Mouse (Mus musculus): ENCODE results near the gene Sympk. TPM values are rescaled to one million over a fixed set of nuclear protein-coding genes. Genes with fewer than 3 reads are reported as not detected.

The Sympk gene
- total and polyA plus RNA-seq, 3 experiments, result 122 to 226 TPM; not detected in 1

- TF ChIP-seq NELFE (IDR thresholded peaks at IDR 0.05; ENCODE audit: low read depth, low read length), result peak; percentile 78
Measured at GRCm38 (mm10) chr7:18990601-18991295, 33.4 kb upstream of the Sympk start, which contains the start of gene Mypop (continued).

- DNase-seq (ENCODE audit: low read depth, low spot score), result no peak
- Histone ChIP-seq H3K9me3 (replicated peaks; ENCODE audit: insufficient read depth, low read length) (no peaks in the 10 kb centered on the region), H3K36me3 (ENCODE audit: control insufficient read depth in 1 of 2, insufficient read depth in 2 of 2, low read length in 2 of 2) (peaks cover 0 to 7% of the 10 kb centered on the region in 2 experiments; a peak in 2 of 4 replicates), H3K27me3 (ENCODE audit: control insufficient read depth in 1 of 2, insufficient read depth in 2 of 2, low read length in 2 of 2) (no peaks in the 10 kb centered on the region), H3K4me1 (ENCODE audit: control insufficient read depth in 1 of 2, insufficient read depth in 2 of 2, low read length in 2 of 2) (peaks cover 2 to 17% of the 10 kb centered on the region in 2 experiments; a peak in 3 of 4 replicates), H3K79me2 (ENCODE audit: control insufficient read depth, insufficient read depth, low read length, poor library complexity) (no peaks in the 10 kb centered on the region), H3K4me3 (ENCODE audit: control insufficient read depth in 1 of 2, insufficient read depth in 1 of 2, low read depth in 2 of 2, low read length in 2 of 2) (peak overlapping the region; percentile 43 to 45; a peak in 3 of 4 replicates), H3K9ac (ENCODE audit: control insufficient read depth, low read depth, low read length, poor library complexity, severe bottlenecking) (peak overlapping the region; percentile 53; the same call in 1 of the 2 replicates), H3K27ac (ENCODE audit: control insufficient read depth, low read depth, low read length) (no peak overlapping the region)
- TF ChIP-seq MAZ (IDR thresholded peaks at IDR 0.05; ENCODE audit: low read depth, low read length), result no peak
- no peak for TF ChIP-seq SMC3 (IDR thresholded peaks at IDR 0.05; ENCODE audit: low read depth, low read length)
- no peak for TF ChIP-seq ZKSCAN1 (IDR thresholded peaks at IDR 0.05; ENCODE audit: low read depth, low read length)
- TF ChIP-seq POLR2A (IDR thresholded peaks at IDR 0.05; ENCODE audit: control insufficient read depth in 1 of 2, insufficient read depth in 1 of 2, low read depth in 1 of 2, low read length in 2 of 2, poor library complexity in 1 of 2), result no peak; a peak in 1 of 4 replicates
- TF ChIP-seq CHD1 (IDR thresholded peaks at IDR 0.05; ENCODE audit: low read depth, low read length), result no peak
- no peak for TF ChIP-seq CHD2 (IDR thresholded peaks at IDR 0.05; ENCODE audit: low read length)
Measured at GRCm38 (mm10) chr7:18991660-18992293, 32.4 kb upstream of the Sympk start.

GRCm38 (mm10) chr7:18992294-18992675 is 31.9 kb upstream of the Sympk start:
- Histone ChIP-seq H3K9me3 (replicated peaks; ENCODE audit: insufficient read depth, low read length) (no peaks in the 10 kb centered on the region), H3K27me3 (ENCODE audit: control insufficient read depth in 1 of 2, insufficient read depth in 2 of 2, low read length in 2 of 2) (no peaks in the 10 kb centered on the region), H3K27ac (ENCODE audit: control insufficient read depth, low read depth, low read length) (no peak overlapping the region), H3K79me2 (ENCODE audit: control insufficient read depth, insufficient read depth, low read length, poor library complexity) (no peaks in the 10 kb centered on the region), H3K4me1 (ENCODE audit: control insufficient read depth in 1 of 2, insufficient read depth in 2 of 2, low read length in 2 of 2) (peaks cover 0 to 13% of the 10 kb centered on the region in 2 experiments; a peak in 2 of 4 replicates), H3K36me3 (ENCODE audit: control insufficient read depth in 1 of 2, insufficient read depth in 2 of 2, low read length in 2 of 2) (peaks cover 0 to 5% of the 10 kb centered on the region in 2 experiments; a peak in 2 of 4 replicates), H3K4me3 (ENCODE audit: control insufficient read depth in 1 of 2, insufficient read depth in 1 of 2, low read depth in 2 of 2, low read length in 2 of 2) (no peak overlapping the region), H3K9ac (ENCODE audit: control insufficient read depth, low read depth, low read length, poor library complexity, severe bottlenecking) (no peak overlapping the region)
- DNase-seq (ENCODE audit: low read depth, low spot score), result no peak
- TF ChIP-seq BHLHE40 (IDR thresholded peaks at IDR 0.05; ENCODE audit: borderline replicate concordance, low read depth, low read length), result no peak
- TF ChIP-seq MAZ (IDR thresholded peaks at IDR 0.05; ENCODE audit: low read depth, low read length), result no peak
- TF ChIP-seq MAFK (IDR thresholded peaks at IDR 0.05; ENCODE audit: borderline replicate concordance, low read depth, low read length), result no peak
- no peak for TF ChIP-seq NRF1 (IDR thresholded peaks at IDR 0.05; ENCODE audit: insufficient read depth, low read depth, low read length, poor library complexity, severe bottlenecking)

Data from MEL (cell line).